Mouse (Mus musculus) megakaryocyte, embryonic 14.5 days (primary cell): ENCODE data around the gene Fam78b.

Experiments used
- FLI1 ChIP-seq: IDR thresholded peaks from 2 replicates; pipeline ENCODE4 v1.6.1; 2012; ENCODE audit warnings: low read length, inconsistent platforms, mixed read lengths
- GATA1 ChIP-seq: IDR thresholded peaks from 3 replicates; pipeline ENCODE4 v1.6.1; 2012; ENCODE audit warnings: mixed read lengths, low read length, inconsistent platforms, borderline replicate concordance

GRCm38 (mm10) chr1:167042558-167042957, 41.3 kb downstream of the Fam78b start:
- TF ChIP-seq GATA1 (no peak), FLI1 (no peak)
